Mouse (Mus musculus) midbrain, postnatal 0 days (tissue): ENCODE results near the gene Apba2. TPM values are rescaled to one million over a fixed set of nuclear protein-coding genes. Genes with fewer than 3 reads are reported as not detected.
A peak's percentile ranks its signal among the peaks of the same experiment; 100 is the strongest.

Experiments
- ATAC-seq: fragments of 200-750 bp; cut with Nextera tagmentation; 2 replicates; pipeline ENCODE4 v1.8.0; 2017; ENCODE audit warnings: moderate number of reproducible peaks, mild to moderate bottlenecking, moderate TSS enrichment, moderate library complexity; ENCODE audit not compliant: low FRiP score
- DNase-seq: peaks from one replicate; pipeline ENCODE4 v3.0.0-alpha.2; 2015; ENCODE audit warnings: low spot score
- H3K27ac ChIP-seq: fragments of 300-500 bp; sonication (generic); 2 replicates; pipeline ENCODE4 v1.5.1; 2014; ENCODE audit warnings: low read depth, mild to moderate bottlenecking, low read length, mixed read lengths
- H3K27me3 ChIP-seq: fragments of 300-500 bp; sonication (generic); 2 replicates; pipeline ENCODE4 v1.6.1; 2014; ENCODE audit warnings: low read length, control low read depth, mixed read lengths; ENCODE audit not compliant: insufficient read depth
- H3K36me3 ChIP-seq: fragments of 300-500 bp; sonication (generic); 2 replicates; pipeline ENCODE4 v1.6.1; 2014; ENCODE audit warnings: low read length, control low read depth, mixed read lengths; ENCODE audit not compliant: insufficient read depth
- H3K4me1 ChIP-seq: fragments of 300-500 bp; sonication (generic); 2 replicates; pipeline ENCODE4 v1.6.1; 2014; ENCODE audit warnings: mild to moderate bottlenecking, control low read depth, antibody characterized with exemption, low read length, mixed read lengths; ENCODE audit not compliant: insufficient read depth
- H3K4me2 ChIP-seq: fragments of 300-500 bp; sonication (generic); 2 replicates; pipeline ENCODE4 v1.6.1; 2014; ENCODE audit warnings: low read depth, mild to moderate bottlenecking, low read length, mixed read lengths; ENCODE audit not compliant: poor library complexity, severe bottlenecking
- H3K4me3 ChIP-seq: fragments of 300-500 bp; sonication (generic); 2 replicates; pipeline ENCODE4 v1.5.1; 2014; ENCODE audit warnings: low read depth, mild to moderate bottlenecking, low read length, moderate library complexity
- H3K9ac ChIP-seq: fragments of 300-500 bp; sonication (generic); replicated peaks from 2 replicates; pipeline ENCODE4 v1.6.1; 2014; ENCODE audit warnings: mild to moderate bottlenecking, low read length, moderate library complexity, mixed read lengths; ENCODE audit not compliant: poor library complexity, severe bottlenecking
- H3K9me3 ChIP-seq: fragments of 300-500 bp; sonication (generic); 2 replicates; pipeline ENCODE4 v1.6.1; 2016; ENCODE audit warnings: low read length, control low read depth
- CTCF ChIP-seq: IDR thresholded peaks from 2 replicates; pipeline ENCODE4 v1.5.1; 2016; ENCODE audit warnings: antibody characterized with exemption, mild to moderate bottlenecking
- WGBS: fragments of 180-500 bp; shearing (Covaris S2); extraction: QIAGEN DNeasy Blood & Tissue Kit; methylation state at CpG from one replicate; pipeline ENCODE4 v1.1.7; 2014; 5-methylcytosine and 5-hydroxymethylcytosine counted together
- polyA plus RNA-seq: library from polyadenylated mRNA; unstranded; fragments of >200 nt; fragmentation: Nextera tagmentation; extraction: Ambion mirVana; gene quantifications from 2 replicates; pipeline ENCODE4 v1.2.1, GENCODE M21; 2015
- total RNA-seq: library from RNA; depleted of rRNA; stranded (reverse); fragments of >200 nt; gene quantifications from 2 replicates; pipeline ENCODE4 v1.2.3, GENCODE M21; 2014

Gene Apba2
- total and polyA plus RNA-seq, 2 experiments from 2014 or later = 199 to 374 TPM

- H3K27me3 ChIP-seq = no peaks in the 10 kb centered on the region
- ATAC-seq = no peak
Measured at GRCm38 (mm10) chr7:64574144-64574543, 72.6 kb downstream of the Apba2 start.

DNA sequence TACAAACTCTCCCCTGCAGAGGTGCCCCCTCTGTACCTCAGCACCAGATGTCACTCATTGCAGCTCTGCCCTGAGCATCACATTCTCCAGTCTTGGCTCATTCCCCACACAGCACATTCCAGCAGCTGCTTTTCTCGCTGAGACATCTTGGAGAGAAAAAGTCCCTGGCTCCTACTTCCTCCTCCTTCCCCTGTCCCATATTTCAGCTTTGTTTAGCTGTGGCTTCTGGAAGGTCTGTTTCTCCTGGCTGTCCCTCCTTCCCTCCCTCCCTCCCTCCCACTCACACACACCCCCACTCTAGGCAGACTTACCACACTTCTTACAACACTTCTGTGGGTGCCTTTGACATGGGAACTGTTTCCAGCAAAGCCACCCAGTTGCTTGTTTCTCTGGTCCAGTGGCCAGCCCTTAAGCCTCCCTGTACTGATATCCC lies 75.0 kb downstream of the Apba2 start:
- no peak for DNase-seq
- Histone ChIP-seq H3K27ac (no peak overlapping the region), H3K27me3 (no peaks in the 10 kb centered on the region), H3K9me3 (no peaks in the 10 kb centered on the region), H3K36me3 (no peaks in the 10 kb centered on the region), H3K4me2 (no peak overlapping the region), H3K9ac (no peak overlapping the region), H3K4me1 (0 out of 2 replicates have a peak, but pooled peaks cover 3% of the 10 kb centered on the region), H3K4me3 (no peak overlapping the region)
- no peak for TF ChIP-seq CTCF
- 29% methylated on average over 1 of the region's 1 CpGs for whole genome bisulfite sequencing
- no peak for ATAC-seq

More at GRCm38 (mm10) chr7:64574144-64574543, 72.6 kb downstream of the Apba2 start:
- no peaks in the 10 kb centered on the region for H3K4me1 ChIP-seq
- no peaks in the 10 kb centered on the region for H3K9me3 ChIP-seq
- H3K4me2 ChIP-seq = no peak overlapping the region
- peaks cover 4% of the 10 kb centered on the region; the same call in 1 of the 2 replicates for H3K36me3 ChIP-seq
- H3K27ac ChIP-seq = no peak overlapping the region
- DNase-seq = no peak
- no peak overlapping the region for H3K4me3 ChIP-seq
- no peak for TF ChIP-seq CTCF
- no peak overlapping the region for H3K9ac ChIP-seq
- 57% methylated on average over 16 of the region's 16 CpGs for WGBS

DNA sequence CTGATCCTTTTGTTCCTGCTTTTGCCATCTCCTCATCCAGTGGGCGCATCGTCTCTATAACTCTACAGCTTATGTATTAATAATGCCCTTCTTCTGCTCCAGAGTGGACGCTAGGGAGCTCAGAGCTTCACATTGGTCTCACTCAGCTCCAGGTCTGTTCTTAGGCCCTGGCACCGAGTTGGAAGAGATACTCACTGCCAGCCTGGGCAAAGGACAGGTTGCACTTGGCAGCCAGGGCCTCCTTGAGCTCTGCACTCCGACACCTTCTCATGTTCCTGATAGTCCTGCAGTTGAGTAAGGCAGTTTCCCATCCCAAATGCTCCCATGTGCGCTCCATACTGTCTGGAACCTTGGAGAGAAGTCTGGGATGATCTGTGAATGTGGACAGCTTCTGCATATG lies 76.7 kb downstream of the Apba2 start:
- DNase-seq = no peak
- ATAC-seq = no peak
- 93% methylated on average over 6 of the region's 6 CpGs for WGBS
- Histone ChIP-seq H3K9ac (no peak overlapping the region), H3K27ac (no peak overlapping the region), H3K27me3 (no peaks in the 10 kb centered on the region), H3K9me3 (no peaks in the 10 kb centered on the region), H3K4me2 (no peak overlapping the region), H3K36me3 (no peaks in the 10 kb centered on the region), H3K4me1 (0 out of 2 replicates have a peak, but pooled peaks cover 3% of the 10 kb centered on the region), H3K4me3 (no peak overlapping the region)
- no peak for TF ChIP-seq CTCF

GRCm38 (mm10) chr7:64579887-64580286 lies 78.4 kb downstream of the Apba2 start:
- no peak for TF ChIP-seq CTCF

GRCm38 (mm10) chr7:64580293-64580692 lies 78.8 kb downstream of the Apba2 start:
- Histone ChIP-seq H3K4me2 (no peak overlapping the region), H3K9ac (no peak overlapping the region), H3K4me1 (0 out of 2 replicates have a peak, but pooled peaks cover 3% of the 10 kb centered on the region), H3K36me3 (no peaks in the 10 kb centered on the region), H3K27ac (no peak overlapping the region), H3K4me3 (no peak overlapping the region), H3K27me3 (no peaks in the 10 kb centered on the region), H3K9me3 (no peaks in the 10 kb centered on the region)
- no peak for TF ChIP-seq CTCF
- no peak for ATAC-seq
- DNase-seq = no peak
- WGBS = 57% methylated on average over 4 of the region's 4 CpGs

More at GRCm38 (mm10) chr7:64579887-64580286, 78.4 kb downstream of the Apba2 start:
- no peak for ATAC-seq
- H3K27ac ChIP-seq = 0 out of 2 replicates have a peak overlapping the region, but pooled peaks have one; percentile 34
- H3K36me3 ChIP-seq = no peaks in the 10 kb centered on the region
- H3K4me2 ChIP-seq = no peak overlapping the region
- H3K4me1 ChIP-seq = 0 out of 2 replicates have a peak, but pooled peaks cover 3% of the 10 kb centered on the region
- no peaks in the 10 kb centered on the region for H3K9me3 ChIP-seq
- 20% methylated on average over 4 of the region's 4 CpGs for WGBS
- no peak overlapping the region for H3K4me3 ChIP-seq
- DNase-seq = peak; percentile 42
- H3K9ac ChIP-seq = no peak overlapping the region
- no peaks in the 10 kb centered on the region for H3K27me3 ChIP-seq

GRCm38 (mm10) chr7:64582358-64582757 lies 80.9 kb downstream of the Apba2 start:
- ATAC-seq = no peak
- no peak overlapping the region for H3K27ac ChIP-seq
- 56% methylated on average over 8 of the region's 8 CpGs for WGBS

More at GRCm38 (mm10) chr7:64582358-64582757, 80.9 kb downstream of the Apba2 start:
- no peaks in the 10 kb centered on the region for H3K27me3 ChIP-seq
- DNase-seq = no peak
- TF ChIP-seq CTCF = no peak
- H3K4me1 ChIP-seq = 0 out of 2 replicates have a peak, but pooled peaks cover 3% of the 10 kb centered on the region
- no peaks in the 10 kb centered on the region for H3K9me3 ChIP-seq
- H3K4me2 ChIP-seq = no peak overlapping the region
- no peak overlapping the region for H3K4me3 ChIP-seq
- no peaks in the 10 kb centered on the region for H3K36me3 ChIP-seq
- H3K9ac ChIP-seq = no peak overlapping the region
